Mouse (Mus musculus) forebrain, embryonic 15.5 days (tissue): Measurements from ENCODE around the gene Xirp1. TPM values are rescaled to one million over a fixed set of nuclear protein-coding genes. Genes with fewer than 3 reads are reported as not detected.

ENCODE experiments used
- polyA plus RNA-seq: library from polyadenylated mRNA; unstranded; fragments of >200 nt; fragmentation: Nextera tagmentation; extraction: Ambion mirVana; gene quantifications from 2 replicates; pipeline ENCODE4 v1.2.1, GENCODE M21; 2015

Xirp1 gene
- polyA plus RNA-seq, 1 experiment from 2014 or later = not detected

Other genes starting within 250 kb of the Xirp1 start
- 0.18 and 0.22 TPM in 2 replicates for gene Scn11a, start 198.1 kb downstream of the Xirp1 start, polyA plus RNA-seq
- gene Wdr48, start 128.7 kb downstream of the Xirp1 start, polyA plus RNA-seq = 78.0 and 82.5 TPM in 2 replicates
- gene Gorasp1, start 86.0 kb downstream of the Xirp1 start, polyA plus RNA-seq = 25.5 and 26.2 TPM in 2 replicates
- 0.57 and 0.69 TPM in 2 replicates for gene Ttc21a, start 86.0 kb downstream of the Xirp1 start, polyA plus RNA-seq
- 1.6 and 2.0 TPM in 2 replicates for gene Csrnp1, start 38.9 kb downstream of the Xirp1 start, polyA plus RNA-seq
- gene Cx3cr1, start 46.3 kb upstream of the Xirp1 start, polyA plus RNA-seq = 6.6 and 6.9 TPM in 2 replicates
- not detected in 2 replicates for gene Ccr8, start 68.5 kb upstream of the Xirp1 start, polyA plus RNA-seq
- 37.4 and 37.9 TPM in 2 replicates for gene Slc25a38, start 86.8 kb upstream of the Xirp1 start, polyA plus RNA-seq
- 997 and 1,035 TPM in 2 replicates for gene Rpsa, start 104.1 kb upstream of the Xirp1 start, polyA plus RNA-seq
- 0.17 TPM in 1 of 2 replicates, not detected in the other for gene Mobp, start 126.1 kb upstream of the Xirp1 start, polyA plus RNA-seq